Mouse (Mus musculus) T-helper 17 cell (primary cell): ENCODE measurements around the gene Paqr9.

Experiments
- in situ Hi-C, 2 experiments: fragments of 300-600 bp; cut with MboI, MseI; formaldehyde crosslinking; loops; 1 replicate in 1 of 2; 2 replicates in 1 of 2; pipeline ENCODE4 v1.15.1; 2025; ENCODE audit warnings: high pct_unique_total_duplicates in 2 of 2

Gene Paqr9

DNA sequence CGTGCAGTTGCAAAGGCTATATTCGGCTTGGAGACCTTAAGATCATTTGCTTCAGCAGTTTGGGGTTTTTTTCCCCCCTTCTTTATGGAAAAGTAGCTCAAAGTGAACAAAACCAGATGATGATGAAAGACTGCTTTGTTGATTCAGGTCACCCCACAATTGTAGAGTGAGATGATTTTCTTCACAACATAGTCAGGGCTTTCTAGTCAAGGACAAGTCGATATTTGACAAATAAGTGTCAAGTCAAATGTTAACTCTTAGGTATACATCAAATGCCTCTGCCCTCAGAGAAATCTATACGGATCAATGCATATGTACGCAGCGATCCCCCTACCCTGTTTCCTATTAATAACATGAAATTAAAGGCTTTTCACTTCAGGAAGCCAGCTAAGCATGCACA is 17.0 kb upstream of the Paqr9 start:
- in situ Hi-C loops: no loop called here

DNA sequence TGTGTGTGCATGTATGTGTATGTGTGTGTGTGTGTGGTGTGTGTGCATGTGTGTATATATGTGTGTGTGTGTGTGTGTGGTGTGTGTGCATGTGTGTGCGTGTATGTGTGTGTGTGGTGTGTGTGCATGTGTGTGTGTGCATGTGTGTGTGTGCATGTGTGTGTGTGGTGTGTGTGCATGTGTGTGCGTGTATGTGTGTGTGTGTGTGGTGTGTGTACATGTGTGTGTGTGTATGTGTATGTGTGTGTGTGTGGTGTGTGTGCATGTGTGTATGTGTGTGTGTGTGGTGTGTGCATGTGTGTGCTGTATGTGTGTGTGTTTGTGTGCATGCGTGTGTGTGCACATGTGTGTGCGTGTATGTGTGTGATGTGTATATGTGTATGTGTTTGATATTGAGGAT is 14.9 kb upstream of the Paqr9 start:
- in situ Hi-C loops: no loop called here

DNA sequence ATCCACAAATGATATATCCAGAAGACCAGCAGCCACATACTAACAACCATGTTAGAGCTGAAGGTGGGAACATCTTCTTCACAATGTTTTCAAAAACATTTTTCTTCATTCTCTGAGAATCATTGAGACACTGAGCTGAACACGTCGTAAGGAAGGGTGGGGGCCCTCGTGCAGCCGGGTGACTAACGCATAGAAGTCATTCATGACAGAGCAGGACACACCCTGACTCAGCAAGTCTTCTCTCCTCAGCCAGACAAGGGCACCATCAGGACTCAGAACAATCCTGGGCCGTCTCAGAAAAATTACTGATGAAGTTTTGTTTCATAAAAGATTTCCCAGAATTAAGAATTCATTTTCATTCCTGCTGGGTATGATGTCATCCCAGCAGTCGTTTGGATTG is 12.8 kb upstream of the Paqr9 start:
- in situ Hi-C loops: no loop called here

DNA sequence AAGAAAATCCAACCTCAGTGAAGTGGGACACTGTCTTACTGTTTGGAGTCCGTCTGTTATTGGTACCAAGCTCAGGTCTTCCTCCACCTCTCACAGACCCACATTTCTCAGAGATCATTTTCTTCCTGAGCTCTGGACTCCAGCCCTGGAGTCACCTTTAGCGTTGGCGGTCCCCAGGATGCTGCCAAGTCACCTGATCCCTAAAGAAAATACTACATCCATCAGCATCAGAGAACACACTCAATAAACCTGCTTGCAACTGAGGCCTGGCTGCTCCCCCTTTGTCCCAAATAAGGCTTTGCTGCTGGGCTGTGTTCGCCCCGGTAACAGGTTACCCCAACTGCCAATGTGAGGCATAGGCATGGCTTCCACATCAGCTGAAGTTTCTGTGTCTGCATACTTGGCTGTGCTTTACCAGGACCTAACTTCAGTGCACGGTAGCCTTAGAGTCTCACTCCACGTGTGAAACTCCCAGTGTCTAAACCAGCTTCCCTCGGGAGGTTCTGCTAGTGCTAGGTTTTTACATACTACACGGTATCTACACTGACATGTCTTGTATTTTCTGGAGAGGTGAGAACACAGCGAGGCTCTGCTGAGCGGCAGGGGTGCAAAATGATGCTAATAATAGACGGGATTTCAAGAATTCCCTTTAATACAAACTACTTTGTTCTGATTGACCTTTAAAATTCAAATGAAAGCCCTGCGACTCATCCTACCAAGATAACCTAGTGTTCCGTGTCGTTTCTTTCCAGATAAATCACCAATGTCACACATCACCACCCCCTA is 9.6 kb upstream of the Paqr9 start:
- in situ Hi-C loops: no loop called here

DNA sequence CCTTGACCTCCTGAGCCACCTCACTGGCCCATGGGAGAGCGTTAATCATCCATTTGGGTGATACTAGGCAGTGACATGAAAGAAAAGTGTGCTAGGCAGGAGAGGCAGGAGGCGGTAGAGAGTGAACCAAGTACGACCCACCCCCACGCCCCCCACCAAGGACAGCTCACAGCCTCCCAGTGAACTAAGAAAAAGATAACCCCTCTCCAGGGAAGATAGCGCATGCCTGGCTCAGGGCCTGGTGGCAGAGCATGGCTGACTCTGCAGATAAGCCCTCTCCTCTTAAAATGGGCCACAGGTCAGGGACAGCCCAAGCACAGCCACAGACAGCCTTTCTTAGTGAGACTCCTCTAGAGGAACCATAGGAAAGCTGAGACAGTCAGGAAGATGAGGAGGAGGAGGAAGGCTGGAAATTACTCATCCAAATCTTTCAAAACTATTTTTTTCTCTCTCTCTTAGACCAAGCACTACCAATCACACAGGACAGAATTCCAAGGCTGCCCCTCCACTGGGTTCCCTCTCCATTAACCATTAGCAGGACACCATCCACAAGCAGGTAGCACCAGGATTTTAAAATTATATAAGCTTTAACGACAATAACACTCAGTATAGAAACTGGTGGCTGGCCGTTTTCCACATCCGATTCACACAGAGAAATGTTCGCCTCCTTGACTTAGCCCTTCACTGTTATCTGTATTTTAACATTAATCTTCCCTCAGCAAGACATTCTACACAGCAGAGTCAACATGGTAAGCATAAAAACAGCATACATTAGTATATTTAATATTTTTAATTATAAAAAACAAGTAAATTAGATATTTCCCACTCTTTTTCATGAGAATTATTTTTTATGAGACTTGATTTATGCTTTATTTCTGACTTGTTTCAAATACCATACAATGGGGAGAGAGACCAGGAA is 8.3 kb upstream of the Paqr9 start:
- in situ Hi-C loops: no loop called here

DNA sequence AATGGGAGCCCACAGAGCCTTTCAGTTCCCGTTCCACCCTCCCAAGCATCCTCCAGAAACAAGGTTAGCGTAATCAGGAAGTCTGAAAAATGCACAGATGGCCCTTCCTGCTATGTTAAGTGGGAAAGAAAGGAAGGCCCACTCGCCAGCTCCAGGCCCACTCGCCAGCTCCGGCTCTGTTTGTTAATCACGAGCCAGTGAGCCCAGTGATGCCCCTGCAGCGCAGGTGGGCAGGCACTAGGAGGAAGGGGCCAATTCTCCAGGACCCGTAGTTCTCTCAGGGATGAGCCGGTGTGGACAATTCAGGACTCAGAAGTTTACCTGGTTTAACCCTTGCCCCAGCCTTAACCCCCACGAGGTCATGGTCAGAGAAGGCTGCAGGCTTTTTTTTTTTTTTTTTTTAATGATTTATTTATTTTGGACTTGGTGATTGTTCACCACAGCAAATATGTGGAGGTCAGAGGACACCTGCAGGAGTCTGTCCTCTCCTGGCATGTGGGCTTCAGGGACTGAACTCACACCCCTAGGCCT is 7.2 kb upstream of the Paqr9 start:
- in situ Hi-C loops: no loop called here

DNA sequence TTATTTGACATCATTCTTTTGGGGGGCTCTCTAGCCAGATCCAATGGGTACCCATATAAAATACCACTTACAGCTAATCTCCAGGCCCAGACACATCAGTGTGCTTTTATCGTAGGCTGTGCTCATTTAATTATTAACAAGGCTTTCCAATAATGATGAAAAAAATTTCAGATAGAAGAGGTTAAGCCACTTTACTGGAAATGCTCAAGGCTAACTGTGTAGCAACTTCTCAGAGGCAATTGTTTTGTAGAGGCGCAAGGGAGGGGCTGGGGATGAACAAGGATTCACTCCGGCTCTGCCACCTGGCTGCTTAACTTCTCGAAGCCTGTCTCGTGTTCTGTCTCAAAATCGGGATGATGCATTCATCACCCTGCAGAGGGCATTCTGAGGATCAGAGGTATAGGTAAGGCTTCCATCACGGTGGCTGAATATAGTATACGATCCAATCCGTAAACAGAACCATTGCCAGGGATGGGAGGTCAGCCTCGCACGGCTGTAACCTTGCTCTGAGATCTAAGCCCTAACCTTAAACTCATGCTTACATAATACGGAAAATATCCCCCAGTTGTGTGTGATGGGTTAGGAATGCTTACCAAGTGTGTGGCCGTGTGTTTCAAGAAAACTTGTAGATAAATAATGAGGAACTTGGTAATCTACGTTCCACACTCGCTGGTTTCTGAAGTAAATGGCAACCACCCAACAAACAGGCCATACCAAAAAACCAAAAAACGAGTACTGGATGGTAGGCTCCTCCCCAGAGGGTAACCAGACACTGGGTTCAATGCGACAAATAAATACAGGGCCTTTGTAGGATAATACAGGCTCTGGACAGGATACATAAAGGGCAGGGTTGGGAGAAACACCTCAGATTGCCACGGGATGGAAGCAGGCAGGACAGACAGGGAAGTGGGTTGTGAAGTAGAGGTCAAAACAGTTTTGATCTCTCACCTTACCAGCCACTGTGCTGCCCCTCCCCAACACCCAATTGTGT is 4.9 kb upstream of the Paqr9 start:
- in situ Hi-C loops: no loop called here

DNA sequence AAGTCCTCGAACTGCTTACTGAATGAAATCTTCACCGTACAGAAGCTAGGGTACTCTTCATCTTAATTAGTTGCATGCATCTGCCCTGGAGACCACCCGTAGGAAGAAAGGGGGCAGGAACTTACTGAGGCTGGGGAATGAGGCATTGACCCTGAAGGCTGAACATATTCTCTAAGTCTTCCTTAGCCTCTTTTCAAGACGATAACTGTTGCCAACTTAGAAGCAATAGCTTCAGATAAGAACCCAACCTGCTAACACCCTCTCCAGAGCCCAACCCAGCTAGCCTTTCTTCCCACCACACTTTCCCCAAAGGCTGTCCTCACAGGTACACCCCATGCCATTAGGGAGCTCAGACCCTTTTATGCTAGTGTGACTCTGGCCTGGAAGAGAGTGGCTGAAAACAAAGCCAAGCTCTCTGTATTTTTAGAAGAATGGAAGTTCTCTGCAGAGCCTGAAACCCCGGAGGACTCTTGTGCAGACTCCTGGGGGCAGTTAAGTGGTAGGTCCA is 4.2 kb upstream of the Paqr9 start:
- in situ Hi-C loops: no loop called here

DNA sequence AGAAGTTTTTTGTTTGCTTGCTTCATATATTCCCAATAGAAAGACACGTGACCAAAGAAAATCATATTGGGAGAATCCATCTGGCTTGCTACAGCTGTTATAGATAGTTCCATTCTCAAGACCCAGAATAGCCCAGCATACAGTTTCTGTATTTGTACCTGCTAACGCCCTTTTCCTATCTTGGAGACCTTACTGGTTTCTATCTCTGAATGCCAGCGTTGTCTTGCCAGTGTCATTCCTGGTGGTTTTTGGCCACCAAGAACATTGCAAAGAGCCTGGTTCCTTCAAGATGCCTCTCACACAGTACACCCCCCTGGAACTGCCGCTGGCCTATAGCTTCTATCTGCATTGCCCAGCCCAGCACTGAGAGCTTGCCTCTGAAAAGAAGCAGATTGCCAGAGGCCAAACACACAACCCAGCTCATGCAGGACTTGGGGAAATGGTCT is 3.4 kb upstream of the Paqr9 start:
- in situ Hi-C loops: no loop called here

DNA sequence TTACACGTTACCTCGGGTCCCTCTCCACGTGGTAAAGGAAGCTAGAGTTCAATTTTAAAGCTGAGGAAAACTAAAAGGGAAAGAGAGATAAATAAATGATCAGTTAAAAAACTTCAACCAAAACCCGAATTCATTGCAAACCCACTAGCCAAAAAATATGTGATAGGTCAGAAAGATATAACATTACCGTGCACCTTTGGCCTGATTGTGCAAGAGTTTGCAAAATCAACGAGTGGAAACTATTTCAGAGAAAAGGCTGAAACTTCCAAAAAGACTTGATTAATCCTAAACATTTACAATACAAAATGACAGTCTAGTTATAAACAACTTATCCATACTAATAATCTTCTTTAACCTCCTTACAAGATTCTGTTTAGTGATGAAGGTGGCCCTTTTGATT is 1.7 kb upstream of the Paqr9 start:
- in situ Hi-C loops: no loop called here

DNA sequence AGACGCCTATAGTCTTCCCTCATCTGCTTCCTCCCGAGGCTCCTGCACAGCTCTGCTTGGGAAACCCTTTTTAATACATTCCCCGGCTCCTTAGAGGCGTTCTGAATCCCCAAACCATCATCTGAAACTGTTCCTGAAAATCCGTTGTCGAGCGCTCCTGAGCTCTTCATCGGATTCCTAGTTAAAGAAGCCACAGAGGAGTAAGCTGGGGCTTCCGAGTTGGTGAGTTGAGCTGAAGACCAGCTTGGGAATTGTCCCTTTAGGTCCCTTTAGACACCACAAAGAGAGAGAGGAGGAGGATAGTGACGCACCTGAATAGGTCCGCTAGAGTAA is 765 bp upstream of the Paqr9 start:
- in situ Hi-C loops: no loop called here

DNA sequence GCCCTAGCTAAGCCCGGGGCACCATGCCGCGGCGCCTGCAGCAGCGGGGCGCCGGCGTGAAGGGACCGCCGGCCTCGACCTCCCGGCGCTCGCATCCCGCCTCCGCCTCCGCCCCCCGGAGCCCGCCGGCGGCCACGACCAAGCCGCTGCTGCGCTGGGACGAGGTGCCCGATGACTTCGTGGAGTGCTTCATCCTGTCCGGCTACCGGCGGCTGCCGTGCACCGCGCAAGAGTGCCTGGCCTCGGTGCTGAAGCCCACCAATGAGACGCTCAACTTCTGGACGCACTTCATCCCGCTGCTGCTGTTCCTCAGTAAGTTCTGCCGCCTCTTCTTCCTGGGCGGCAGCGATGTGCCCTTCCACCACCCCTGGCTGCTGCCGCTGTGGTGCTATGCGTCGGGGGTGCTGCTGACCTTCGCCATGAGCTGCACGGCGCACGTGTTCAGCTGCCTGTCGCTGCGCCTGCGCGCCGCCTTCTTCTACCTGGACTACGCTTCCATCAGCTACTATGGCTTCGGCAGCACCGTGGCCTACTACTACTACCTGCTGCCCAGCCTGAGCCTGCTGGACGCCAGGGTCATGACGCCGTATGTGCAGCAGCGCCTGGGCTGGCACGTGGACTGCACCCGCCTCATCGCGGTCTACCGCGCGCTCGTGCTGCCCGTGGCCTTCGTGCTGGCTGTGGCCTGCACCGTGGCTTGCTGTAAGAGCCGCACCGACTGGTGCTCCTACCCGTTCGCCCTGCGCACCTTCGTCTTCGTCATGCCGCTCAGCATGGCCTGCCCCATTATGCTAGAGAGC is 679 bp downstream of the Paqr9 start:
- in situ Hi-C loops: no loop called here

DNA sequence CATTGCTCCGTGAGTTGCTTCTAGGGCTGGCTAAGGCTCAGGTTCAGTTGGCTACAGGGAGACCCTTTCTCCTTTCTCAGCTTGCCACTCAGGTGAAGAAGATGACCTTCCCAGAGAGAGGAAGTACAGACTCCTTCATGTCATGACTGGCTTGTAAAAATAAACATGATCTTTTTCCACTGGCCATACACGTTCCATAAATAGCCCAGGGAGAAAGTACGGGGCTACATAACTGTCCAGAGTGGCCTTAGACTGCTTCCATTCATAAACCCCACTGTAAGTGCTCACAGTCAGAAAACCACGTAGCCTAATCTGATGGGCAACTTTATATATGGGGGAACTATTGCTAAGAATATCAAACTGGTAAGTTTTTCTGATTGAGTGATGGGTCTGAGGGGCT is 4.6 kb downstream of the Paqr9 start:
- in situ Hi-C loops: no loop called here

DNA sequence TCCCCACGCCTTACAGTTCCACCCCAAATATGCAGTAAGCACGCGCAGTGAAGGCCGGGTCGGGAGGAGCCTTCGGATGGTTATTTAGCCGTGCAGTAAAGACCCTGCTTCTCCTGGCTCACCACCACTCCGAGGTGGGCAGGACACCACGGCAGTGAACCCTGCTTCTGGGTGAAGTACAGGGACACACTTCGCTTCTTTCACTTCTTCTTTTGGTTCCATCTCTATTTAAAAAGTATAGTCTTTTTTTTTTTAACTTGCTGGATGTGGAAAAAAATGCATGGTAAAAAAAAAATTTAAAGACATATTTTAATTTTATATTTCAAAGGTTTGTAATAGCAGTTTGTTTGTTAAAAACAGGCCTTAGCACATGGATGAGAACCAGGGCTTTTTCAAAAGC is 6.9 kb downstream of the Paqr9 start:
- in situ Hi-C loops: no loop called here

DNA sequence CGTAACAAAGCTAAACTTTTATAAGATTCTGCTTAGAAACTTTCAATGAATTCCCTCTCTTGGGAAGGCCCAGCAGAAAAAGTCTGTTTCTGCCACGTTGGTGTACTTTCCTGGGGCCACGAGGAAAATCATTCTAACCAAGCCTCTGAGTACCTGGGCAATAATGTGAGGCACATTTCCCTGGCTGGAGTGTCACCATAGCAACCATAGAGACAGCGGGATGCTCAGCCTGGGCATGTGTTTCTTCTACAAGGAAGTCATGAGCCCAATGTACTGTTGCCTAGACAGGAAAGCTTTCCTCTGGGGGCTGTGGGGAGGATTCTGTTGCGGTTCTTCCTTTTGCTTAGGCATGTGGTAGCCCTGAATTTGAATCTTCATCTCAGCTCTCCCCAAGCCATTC is 7.5 kb downstream of the Paqr9 start:
- in situ Hi-C loops: no loop called here

DNA sequence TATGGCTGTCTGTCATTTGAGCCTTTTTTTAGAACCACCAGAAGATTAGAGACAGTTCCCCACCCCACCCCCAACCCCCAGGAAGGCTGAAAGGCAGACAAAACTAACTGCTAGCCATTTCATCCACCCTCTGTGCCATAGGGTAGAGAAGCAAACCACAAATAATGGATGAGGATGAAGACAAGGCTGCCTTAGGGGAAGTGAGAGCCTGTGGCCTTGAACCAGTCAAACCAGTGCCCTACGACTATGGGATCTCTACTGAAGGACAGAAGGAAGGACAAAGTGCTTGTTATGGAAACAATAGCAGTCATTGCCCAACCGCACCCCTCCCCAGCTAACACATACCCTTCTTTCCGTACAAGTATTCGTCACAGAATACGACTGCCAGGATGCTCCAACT is 9.8 kb downstream of the Paqr9 start:
- in situ Hi-C loops: no loop called here

DNA sequence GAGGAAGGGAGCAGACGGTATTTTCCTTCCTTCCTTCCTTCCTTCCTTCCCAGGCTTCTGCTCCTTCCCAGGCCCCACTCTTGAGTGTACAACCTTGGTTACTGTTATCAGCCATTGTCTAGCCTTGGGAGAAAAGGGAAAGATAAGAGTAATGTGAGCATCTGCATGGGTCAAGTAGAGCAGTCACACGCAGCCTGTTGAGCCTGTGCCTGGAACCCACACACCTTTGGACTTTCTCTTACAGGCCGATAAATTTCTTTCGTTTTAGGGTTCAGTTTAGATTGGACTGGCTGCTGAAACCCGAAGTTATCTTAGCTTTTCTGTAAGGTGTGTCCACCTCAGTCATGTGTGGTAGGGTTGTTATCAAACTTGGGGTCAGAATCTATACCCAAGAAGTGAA is 10.5 kb downstream of the Paqr9 start:
- in situ Hi-C loops: no loop called here

DNA sequence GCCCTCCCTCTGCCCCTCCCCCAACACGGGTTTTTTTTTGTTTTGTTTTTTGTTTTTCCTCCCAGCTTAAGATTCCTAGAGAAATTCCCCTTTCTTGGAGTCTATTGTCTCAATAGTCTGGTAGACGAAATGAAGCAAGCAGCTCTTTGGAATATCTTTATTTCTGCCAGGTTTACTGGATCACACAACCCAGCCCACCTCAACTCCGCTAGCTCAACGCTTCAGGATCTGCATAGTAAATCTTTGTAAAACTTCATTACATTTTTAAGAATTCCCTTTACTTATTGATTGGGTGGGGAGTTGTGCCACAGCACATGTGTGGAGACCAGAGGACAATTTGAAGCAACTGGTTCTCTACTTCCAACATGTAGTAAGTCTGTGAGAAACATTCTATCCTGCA is 11.1 kb downstream of the Paqr9 start:
- in situ Hi-C loops: no loop called here

DNA sequence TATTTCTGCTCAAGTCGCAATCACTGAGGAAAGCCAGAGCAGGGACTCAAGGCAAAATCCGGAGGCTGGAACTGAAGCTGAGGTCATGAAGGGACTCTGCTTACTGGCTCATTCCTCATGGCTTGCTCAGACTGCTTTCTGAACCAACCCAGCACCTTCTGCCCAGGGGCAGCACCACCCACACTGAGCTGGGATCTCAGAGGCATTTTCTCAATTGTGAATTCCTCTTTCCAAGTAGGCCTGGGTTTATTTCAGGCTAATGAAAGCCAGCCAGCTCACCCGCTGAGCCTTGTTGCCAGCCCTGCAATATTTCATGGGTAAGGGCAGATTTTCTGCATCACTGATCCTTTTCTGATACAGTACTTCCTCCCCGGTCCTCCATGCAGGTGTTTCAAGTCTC is 12.0 kb downstream of the Paqr9 start:
- in situ Hi-C loops: no loop called here

DNA sequence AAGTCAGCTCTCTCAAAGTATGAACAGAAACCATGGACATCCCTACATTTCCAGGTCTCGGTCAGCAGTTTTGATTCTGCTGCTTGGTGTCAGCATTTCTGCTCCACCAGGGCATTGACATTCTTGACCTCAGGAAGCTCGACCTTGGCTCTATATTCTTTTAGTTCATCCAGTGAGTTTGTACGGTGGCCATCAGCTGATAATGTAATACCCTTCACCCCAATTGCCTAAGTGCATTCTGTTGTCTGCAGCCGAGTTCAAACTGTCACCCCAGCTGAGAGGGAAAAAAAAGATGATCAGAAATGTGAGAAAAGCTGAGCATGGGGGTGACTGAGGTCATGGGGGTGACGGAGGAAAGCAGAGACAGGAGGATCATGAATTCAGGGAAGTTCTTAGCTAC is 13.1 kb downstream of the Paqr9 start:
- in situ Hi-C loops: no loop called here

DNA sequence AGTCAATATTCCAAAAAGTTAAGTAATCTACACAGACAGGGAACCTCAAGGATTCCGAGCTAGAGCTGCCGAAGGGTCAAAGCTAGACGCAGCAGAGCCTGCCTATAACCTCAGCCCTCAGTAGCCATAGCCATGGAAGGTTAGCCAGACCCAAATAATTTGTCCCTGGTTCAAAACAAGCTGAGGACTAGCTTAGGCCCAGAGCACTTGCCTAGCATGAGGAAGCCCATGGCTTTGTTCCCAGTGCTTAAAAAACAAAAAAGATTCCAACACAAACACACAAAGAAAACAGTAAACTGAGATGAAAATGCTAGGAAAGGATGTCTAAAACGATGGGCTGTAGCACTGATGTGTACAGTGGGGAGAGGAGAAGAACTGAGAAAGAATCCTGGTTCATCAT is 14.7 kb downstream of the Paqr9 start:
- in situ Hi-C loops: no loop called here
